Mouse (Mus musculus): ENCODE results near the gene Usp46. TPM values are rescaled to one million over a fixed set of nuclear protein-coding genes. Genes with fewer than 3 reads are reported as not detected.
A peak's percentile ranks its signal among the peaks of the same experiment; 100 is the strongest.

Usp46 gene
- total and polyA plus RNA-seq, 3 experiments = 14.5 to 23.6 TPM; not detected in 1

DNA sequence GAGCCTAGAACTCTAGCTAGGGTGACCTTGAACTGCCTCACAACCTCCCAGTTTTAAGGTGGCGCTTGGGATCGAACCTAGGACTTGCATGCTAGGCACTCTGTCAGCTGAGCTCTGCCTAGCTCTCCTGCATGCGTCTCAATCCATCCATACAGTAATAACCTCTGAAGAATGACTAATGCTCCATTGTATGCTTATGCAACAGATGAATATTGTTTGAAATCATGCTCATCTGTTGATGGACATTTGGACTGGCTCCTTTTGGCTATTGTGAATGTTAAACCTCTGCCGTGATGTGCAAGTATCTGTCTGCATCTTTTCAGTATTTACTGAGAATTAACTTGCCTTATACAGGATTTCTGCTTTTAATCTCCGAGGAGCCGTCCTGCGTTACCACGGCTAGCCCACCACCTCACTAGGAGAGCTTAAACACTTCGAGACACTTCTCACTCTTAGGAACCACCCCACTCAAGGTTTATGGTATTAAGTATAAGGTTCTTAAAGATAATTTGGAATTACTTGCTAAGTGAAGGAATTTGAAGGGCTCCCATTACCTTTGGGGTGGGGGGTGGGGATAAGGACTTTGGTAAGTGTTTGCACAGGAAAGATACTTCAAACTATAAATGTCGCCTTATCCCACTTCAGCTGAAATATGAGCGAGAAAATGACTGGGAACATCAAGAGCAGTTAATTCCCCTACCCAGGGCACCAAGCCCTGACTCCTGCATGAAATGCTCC is 29.1 kb upstream of the Usp46 start:
- no peaks in the 10 kb centered on the region for H3K9me3 ChIP-seq (replicated peaks; ENCODE audit: insufficient read depth, low read length)
- DNase-seq (ENCODE audit: low read depth, low spot score) = no peak

GRCm38 (mm10) chr5:74096060-74096459 is 27.8 kb upstream of the Usp46 start:
- H3K9ac ChIP-seq (ENCODE audit: control insufficient read depth, low read depth, low read length, poor library complexity, severe bottlenecking) = no peak overlapping the region
- peaks cover 19% of the 10 kb centered on the region for H3K79me2 ChIP-seq (ENCODE audit: control insufficient read depth, insufficient read depth, low read length, poor library complexity)
- DNase-seq (ENCODE audit: low read depth, low spot score) = no peak
- TF ChIP-seq POLR2AphosphoS2 (IDR thresholded peaks at IDR 0.05; ENCODE audit: low read length) (peak; percentile 88), RCOR1 (IDR thresholded peaks at IDR 0.05; ENCODE audit: low read depth, low read length) (no peak), TAL1 (IDR thresholded peaks at IDR 0.05; ENCODE audit: low read length) (no peak), CHD2 (IDR thresholded peaks at IDR 0.05; ENCODE audit: low read length) (0 out of 2 replicates have a peak, but pooled peaks have one; percentile 24), MYC (IDR thresholded peaks at IDR 0.05; ENCODE audit: low read depth, low read length) (0 out of 2 replicates have a peak, but pooled peaks have one; percentile 17), POLR2A (IDR thresholded peaks at IDR 0.05; ENCODE audit: control insufficient read depth in 1 of 2, insufficient read depth in 1 of 2, low read depth in 1 of 2, low read length in 2 of 2, poor library complexity in 1 of 2) (peak in 1 of 2 experiments; percentile 59; a peak in 1 of 4 replicates), ZMIZ1 (IDR thresholded peaks at IDR 0.05; ENCODE audit: low read depth, low read length) (peak; percentile 53; the same call in 1 of the 2 replicates), CHD1 (IDR thresholded peaks at IDR 0.05; ENCODE audit: low read depth, low read length) (peak; percentile 43; the same call in 1 of the 2 replicates)
- H3K27me3 ChIP-seq (ENCODE audit: control insufficient read depth in 1 of 2, insufficient read depth in 2 of 2, low read length in 2 of 2) = no peaks in the 10 kb centered on the region
- H3K36me3 ChIP-seq (ENCODE audit: control insufficient read depth in 1 of 2, insufficient read depth in 2 of 2, low read length in 2 of 2) = peaks cover 2 to 13% of the 10 kb centered on the region in 2 experiments; a peak in 3 of 4 replicates
- no peaks in the 10 kb centered on the region for H3K9me3 ChIP-seq (replicated peaks; ENCODE audit: insufficient read depth, low read length)
- no peak overlapping the region for H3K4me3 ChIP-seq (ENCODE audit: control insufficient read depth in 1 of 2, insufficient read depth in 1 of 2, low read depth in 2 of 2, low read length in 2 of 2)
- peaks cover 0 to 7% of the 10 kb centered on the region in 2 experiments; a peak in 2 of 4 replicates for H3K4me1 ChIP-seq (ENCODE audit: control insufficient read depth in 1 of 2, insufficient read depth in 2 of 2, low read length in 2 of 2)
- H3K27ac ChIP-seq (ENCODE audit: control insufficient read depth, low read depth, low read length) = 0 out of 2 replicates have a peak overlapping the region, but pooled peaks have one; percentile 22

More for the DNA sequence above, 29.1 kb upstream of the Usp46 start:
- Histone ChIP-seq H3K9ac (ENCODE audit: control insufficient read depth, low read depth, low read length, poor library complexity, severe bottlenecking) (no peak overlapping the region), H3K27ac (ENCODE audit: control insufficient read depth, low read depth, low read length) (no peak overlapping the region), H3K4me1 (ENCODE audit: control insufficient read depth in 1 of 2, insufficient read depth in 2 of 2, low read length in 2 of 2) (peaks cover 0 to 7% of the 10 kb centered on the region in 2 experiments; a peak in 2 of 4 replicates), H3K4me3 (ENCODE audit: control insufficient read depth in 1 of 2, insufficient read depth in 1 of 2, low read depth in 2 of 2, low read length in 2 of 2) (no peak overlapping the region), H3K79me2 (ENCODE audit: control insufficient read depth, insufficient read depth, low read length, poor library complexity) (peaks cover 19% of the 10 kb centered on the region), H3K27me3 (ENCODE audit: control insufficient read depth in 1 of 2, insufficient read depth in 2 of 2, low read length in 2 of 2) (no peaks in the 10 kb centered on the region), H3K36me3 (ENCODE audit: control insufficient read depth in 1 of 2, insufficient read depth in 2 of 2, low read length in 2 of 2) (peaks cover 2 to 13% of the 10 kb centered on the region in 2 experiments; a peak in 3 of 4 replicates)
- no peak for TF ChIP-seq TCF12 (IDR thresholded peaks at IDR 0.05; ENCODE audit: low read depth, low read length)
- no peak for TF ChIP-seq BHLHE40 (IDR thresholded peaks at IDR 0.05; ENCODE audit: borderline replicate concordance, low read depth, low read length)
- no peak for TF ChIP-seq SMC3 (IDR thresholded peaks at IDR 0.05; ENCODE audit: low read depth, low read length)
- no peak for TF ChIP-seq TBP (IDR thresholded peaks at IDR 0.05; ENCODE audit: low read depth, low read length)
- TF ChIP-seq KAT2A (conservative IDR thresholded peaks at IDR 0.05; ENCODE audit: low read depth, low read length) = no peak
- TF ChIP-seq SIN3A (IDR thresholded peaks at IDR 0.05; ENCODE audit: low read length) = no peak
- no peak for TF ChIP-seq MYB (IDR thresholded peaks at IDR 0.05; ENCODE audit: low read depth, low read length)
- no peak for TF ChIP-seq ETS1 (IDR thresholded peaks at IDR 0.05; ENCODE audit: low read depth, low read length)
- TF ChIP-seq GATA1 (IDR thresholded peaks at IDR 0.05; ENCODE audit: low read depth, low read length) = no peak
- TF ChIP-seq ZMIZ1 (IDR thresholded peaks at IDR 0.05; ENCODE audit: low read depth, low read length) = no peak
- TF ChIP-seq MAX (IDR thresholded peaks at IDR 0.05; ENCODE audit: low read length) = no peak
- TF ChIP-seq ELF1 (IDR thresholded peaks at IDR 0.05; ENCODE audit: low read depth, low read length) = no peak
- TF ChIP-seq EP300 (IDR thresholded peaks at IDR 0.05; ENCODE audit: low read depth in 1 of 2, low read length in 2 of 2) = no peak
- TF ChIP-seq CHD1 (IDR thresholded peaks at IDR 0.05; ENCODE audit: low read depth, low read length) = no peak

All from MEL (cell line).